Mouse (Mus musculus) cerebellum, postnatal 14 days (tissue): Measurements from ENCODE around the gene Zg16.
"Not testable (repeated sequence)": the region's sequence is repeated elsewhere in the genome, so short reads cannot be mapped to it uniquely, and the experiment has no call there.

ENCODE experiments used
- DNase-seq, 2 experiments: peaks; one replicate each; pipeline ENCODE4 v3.0.0; 2021; ENCODE audit warnings: mixed read lengths in 2 of 2

Zg16 gene

GRCm38 (mm10) chr7:127103960-127104359 is 16.8 kb upstream of the Zg16 start:
- peak; percentile 32 to 48 for DNase-seq

DNA sequence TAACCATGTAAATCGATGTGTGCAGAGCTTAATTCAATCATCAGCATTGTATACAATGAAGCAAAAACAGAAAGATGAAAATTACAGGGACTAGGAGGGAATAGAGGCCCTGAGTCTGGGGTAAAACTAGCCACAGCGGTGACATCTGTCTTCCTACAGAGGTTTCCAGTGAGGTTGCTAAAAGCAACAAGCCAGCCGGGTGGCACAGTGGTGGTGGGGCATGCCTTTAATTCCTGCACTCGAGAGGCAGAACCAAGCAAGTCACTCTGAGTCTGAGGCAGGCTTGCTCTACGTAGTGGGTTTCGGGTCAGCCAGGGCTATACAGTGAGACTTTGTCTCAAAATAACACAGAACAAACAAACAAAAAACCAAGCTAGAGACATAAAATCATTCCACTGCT is 15.0 kb upstream of the Zg16 start:
- no peak for DNase-seq

DNA sequence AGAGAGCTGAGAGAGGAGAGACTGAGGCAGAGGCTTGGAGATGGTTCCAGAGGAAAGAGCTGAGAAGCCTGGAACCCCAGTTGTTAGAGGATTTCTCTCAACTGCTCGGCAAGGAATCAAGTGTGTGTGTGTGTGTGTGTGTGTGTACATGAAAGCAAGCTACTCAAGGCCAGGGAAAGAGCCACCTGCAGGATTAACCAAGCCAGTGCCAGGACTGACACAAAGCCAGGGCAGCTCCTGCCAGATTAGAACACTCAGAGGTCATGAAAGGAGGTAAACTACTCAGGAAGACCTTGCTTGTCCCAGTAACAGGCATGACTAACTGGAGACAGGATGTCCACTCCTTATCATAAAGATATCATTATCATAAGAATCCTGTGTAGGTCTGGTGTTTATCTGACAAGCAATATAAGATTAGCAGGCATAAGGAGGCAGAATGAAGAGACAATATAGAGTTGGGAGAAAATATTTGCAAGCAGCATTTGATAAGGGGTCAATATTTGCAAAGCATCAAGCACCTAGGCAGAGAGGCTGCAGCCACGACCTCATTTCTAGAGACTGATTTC is 14.4 kb upstream of the Zg16 start:
- DNase-seq, result peak in 1 of 2 experiments; percentile 51

DNA sequence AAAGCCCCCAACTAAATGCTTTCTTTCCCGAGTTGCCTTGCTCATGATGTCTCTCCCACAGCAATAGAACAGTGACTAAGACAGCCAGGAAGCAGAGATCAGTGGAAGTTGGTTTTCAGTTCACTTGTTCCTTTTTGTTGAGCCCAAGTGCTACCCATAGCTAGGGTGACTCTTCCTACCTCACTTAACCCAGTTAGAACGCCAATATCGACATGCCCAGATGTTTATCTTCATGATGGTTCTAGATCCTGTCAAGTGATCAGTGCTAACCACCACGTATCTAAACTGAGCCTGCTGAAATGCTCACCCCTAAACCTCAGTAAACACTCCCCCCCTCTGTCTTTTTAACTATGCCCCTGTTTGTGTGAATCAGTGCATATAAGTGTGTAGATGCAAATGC is 12.4 kb upstream of the Zg16 start:
- DNase-seq, result no peak

- DNase-seq, result no peak
Observed at GRCm38 (mm10) chr7:127098950-127099349, 11.8 kb upstream of the Zg16 start.

DNA sequence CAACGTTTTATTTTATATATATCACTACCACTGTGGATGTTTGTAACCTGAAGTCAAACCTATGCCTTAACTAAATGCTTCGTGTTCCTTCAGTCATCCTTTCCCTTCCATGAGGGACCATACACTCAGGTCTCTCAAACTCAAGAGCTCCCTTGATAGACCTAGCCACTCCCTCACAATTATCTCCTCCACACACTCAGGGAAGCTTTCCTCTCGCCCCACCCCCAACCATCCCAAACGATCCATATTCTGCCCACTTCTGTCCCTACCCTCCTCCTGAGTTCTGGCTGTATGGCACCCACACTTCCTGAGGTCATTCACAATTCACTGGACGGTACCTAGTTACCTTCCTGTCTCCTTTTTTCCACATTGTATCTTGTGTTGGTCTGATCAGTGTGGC is 11.4 kb upstream of the Zg16 start:
- no peak for DNase-seq

DNA sequence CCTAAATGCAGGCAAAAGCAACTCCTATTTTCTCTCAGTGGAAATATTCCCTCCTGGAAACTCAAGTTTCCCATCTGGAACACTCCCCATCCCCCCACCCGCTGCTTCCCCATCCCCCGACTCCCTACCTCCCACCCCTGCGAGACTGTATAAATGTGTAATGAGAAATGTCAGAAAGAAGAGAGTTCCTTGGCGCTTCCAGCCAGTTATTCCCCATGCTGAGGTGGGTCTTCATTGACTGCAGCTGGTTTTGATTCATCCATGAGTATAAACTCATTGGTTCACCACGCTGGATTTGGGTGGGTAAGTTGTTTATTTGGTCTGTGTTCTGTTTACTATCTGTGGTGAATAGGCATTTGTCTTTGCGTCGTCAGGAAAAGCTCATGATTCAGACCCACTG is 9.3 kb upstream of the Zg16 start:
- DNase-seq, result no peak

GRCm38 (mm10) chr7:127093914-127094313 is 6.8 kb upstream of the Zg16 start:
- DNase-seq, result no peak

- no peak for DNase-seq
Observed at GRCm38 (mm10) chr7:127091114-127091896, 4.2 kb upstream of the Zg16 start, which contains the start of gene AI467606. Gene AI467606 (plus strand): TSS chr7:127091359.

DNA sequence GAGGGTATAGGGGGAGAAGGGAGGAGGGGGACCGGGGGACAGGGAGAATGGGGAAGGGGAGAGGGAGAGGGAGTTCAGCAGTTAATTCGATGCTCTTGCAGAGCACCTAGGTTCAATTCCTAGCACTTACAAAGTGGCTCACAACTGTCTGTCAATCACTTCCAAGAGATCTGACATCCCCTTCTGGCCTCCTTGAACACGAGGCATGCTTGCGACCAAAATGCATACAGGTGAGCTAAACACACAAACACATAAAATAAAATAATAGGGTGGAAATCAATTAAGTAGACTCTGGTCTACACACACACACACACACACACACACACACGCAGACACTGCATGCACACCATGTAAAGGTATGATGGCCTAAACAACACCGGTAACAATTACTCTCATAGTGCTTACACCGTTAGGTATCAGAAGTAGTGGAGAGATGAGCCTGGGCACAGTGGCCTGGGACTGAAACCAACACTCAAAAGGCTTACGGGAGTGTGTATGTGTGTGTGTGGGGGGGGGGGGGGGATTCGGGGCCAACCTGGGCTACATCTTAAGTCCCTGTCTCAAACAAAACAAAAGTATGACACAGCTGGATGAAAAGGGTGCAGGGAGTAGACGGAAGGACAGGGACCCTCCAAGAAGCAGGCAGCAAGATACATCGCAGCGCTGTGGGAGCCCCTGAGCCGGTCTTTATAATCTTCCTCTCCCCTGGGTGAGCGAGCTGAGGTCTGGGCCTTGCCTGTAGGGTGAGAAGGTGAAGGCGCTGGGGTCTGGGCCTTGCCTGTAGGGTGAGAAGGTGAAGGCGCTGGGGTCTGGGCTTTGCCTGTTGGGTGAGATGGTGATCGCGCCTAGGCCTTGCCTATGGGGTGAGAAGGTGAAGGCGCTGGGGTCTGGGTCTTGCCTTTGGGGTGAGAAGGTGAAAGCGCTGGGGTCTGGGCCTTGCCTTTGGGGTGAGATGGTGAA is 3.3 kb upstream of the Zg16 start:
- DNase-seq, result no peak

DNA sequence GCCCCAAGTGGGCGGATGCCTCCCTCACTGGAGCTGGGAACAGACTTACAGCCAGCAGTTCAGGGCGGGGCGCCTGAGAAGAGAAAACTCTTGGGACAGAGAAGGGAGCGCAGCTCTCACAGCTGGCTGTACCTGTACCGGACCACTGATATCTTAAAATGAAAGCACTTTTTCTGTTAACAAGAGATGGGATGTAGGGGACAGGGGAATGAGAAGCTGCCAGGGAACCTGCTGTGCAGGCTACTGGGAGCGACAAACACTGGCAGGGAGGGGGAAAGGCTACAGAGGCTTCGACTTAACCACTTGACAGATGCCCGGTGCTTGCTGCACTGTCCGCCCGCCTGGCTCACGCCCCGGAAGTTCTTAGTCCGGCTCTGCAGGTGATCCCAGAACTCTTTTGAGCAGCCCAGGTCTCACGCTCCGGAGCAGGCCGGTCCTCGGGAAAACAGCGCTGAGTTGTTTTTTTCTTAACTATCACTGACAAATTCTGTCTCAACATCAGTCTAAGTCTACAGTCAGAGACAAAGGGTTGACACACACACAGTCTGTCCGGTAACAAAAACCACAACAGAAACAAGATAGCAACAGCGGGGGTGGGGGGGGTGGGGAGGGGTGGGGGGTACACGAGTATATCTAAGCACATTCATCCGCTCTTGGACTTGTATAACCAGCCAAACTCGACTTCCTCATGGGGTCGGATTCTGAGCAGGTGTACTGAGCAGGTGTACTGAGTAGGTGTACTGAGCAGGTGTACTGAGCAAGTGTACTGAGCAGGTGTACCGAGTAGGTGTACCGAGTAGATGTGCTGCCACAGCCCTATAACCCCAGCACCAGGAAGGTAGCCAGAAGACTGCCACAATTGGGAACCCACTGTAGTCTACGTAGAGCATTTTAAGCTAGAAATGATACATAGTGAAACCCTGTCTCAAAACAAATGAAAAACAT is 2.0 kb upstream of the Zg16 start:
- DNase-seq, result no peak

DNA sequence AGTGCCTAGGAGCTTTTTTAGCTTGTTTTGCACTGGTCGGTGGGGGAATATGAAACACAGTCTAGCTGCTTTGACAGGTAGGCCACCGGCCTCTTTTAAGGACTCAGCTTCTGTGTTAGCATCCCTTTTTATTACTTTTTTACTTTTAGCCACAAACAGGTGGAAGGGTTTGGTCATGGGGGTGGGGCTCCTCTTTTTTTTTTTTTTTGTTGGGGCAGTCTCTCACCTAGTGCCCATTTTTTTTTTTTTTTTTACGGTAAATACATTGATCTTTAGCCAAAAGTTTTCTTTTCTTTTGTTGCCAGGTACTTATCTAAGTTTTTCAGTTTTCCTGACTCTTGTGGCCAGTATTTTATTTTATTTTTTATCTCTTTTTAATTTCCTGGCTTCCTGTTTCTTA is 955 bp upstream of the Zg16 start:
- DNase-seq, result no peak

- DNase-seq, result not testable (repeated sequence)
Observed at GRCm38 (mm10) chr7:127085751-127086150, 1.4 kb downstream of the Zg16 start.

DNA sequence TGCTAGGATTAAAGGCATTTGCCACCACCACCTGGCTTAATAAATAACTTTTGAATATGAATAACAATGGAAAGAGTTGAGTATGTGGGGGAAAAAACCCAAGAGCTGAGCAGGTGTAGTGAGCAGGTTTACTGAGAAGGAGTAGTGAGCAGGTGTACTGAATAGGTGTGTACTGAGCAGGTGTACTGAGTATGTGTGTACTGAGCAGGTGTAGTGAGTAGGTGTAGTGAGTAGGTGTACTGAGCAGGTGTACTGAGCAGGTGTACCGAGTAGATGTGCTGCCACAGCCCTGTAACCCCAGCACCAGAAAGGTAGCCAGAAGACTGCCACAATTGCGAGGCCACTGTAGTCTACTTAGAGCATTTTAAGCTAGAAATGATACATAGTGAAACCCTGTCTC is 2.3 kb downstream of the Zg16 start:
- DNase-seq, result no peak

DNA sequence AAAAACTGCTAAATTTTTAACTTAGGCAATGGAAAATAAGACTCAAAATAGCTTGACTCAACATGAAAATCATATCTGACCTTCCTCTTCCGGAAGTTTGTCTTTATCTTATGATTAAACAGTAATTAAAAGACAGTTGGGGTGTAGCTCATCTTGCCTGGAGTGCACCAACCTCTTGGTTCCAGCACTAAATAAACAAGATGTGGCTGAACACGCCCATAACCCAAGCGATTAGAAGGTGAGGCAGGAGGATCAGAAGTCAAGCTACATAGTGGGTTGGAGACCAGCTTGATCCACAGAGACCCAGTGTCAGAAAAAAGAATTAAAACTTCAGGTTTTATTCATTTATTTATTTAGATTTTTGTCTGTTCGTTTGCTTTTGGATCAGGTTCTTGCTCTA is 3.4 kb downstream of the Zg16 start:
- no peak for DNase-seq

DNA sequence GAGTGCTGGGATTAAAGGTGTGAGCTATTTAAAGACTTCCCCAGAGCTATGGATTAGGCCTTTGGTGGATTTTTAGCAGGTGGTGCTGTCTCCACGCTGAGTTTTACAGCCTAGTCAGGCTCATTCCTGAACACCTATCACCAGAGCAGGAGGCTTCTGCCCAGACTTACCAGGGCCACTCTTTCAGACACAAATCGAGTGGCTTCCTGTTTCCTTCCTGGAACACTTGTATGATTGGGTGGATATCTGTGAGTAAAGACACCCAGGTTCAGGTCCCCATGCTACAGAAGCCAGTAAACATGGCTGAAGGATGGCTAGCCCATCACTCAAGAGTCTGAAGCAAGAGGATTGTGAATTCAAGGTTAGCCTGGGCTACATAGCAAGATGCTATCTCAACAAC is 4.1 kb downstream of the Zg16 start:
- no peak for DNase-seq

DNA sequence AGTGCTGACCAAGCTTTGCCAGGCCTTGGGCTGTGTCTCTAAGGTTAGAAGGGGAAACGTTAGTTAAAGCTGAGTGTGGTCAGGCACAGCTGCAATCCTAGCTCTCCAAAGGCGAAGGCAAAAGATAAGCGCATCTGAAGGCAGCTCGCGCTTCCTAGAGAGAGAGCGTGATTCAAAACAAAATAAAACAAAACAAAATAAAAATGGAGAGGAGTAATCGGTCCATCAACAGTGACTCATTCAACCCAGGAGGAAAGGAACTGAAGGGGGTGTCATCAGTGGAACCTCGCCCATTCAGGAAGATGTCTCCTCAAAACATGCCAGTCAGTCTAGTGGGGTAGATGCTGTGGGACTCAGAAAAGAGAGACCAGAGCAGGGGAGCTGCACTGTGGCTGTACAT is 4.9 kb downstream of the Zg16 start:
- no peak for DNase-seq

DNA sequence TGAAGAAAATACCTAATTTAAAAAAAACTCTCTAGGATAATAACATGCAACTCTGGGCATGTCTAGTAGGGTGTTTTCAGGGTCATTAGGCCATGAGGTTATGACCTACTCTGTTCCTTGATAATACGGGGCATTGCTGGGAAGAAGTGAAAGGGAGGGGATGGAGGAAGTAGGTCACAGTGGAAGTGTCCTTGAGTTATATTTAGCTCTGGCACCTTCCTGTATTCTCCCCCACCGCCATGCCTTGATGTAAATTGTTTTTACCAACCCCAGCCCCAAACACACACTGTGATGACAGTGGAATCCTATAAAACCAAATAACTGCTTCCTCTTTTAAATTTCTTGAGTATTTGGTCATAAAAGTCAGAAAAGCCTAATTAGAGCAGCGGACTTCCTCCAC is 7.1 kb downstream of the Zg16 start:
- DNase-seq, result no peak

- no peak for DNase-seq
Observed at GRCm38 (mm10) chr7:127077692-127078091, 9.4 kb downstream of the Zg16 start.

- DNase-seq, result no peak
Observed at GRCm38 (mm10) chr7:127076188-127076587, 10.9 kb downstream of the Zg16 start.

DNA sequence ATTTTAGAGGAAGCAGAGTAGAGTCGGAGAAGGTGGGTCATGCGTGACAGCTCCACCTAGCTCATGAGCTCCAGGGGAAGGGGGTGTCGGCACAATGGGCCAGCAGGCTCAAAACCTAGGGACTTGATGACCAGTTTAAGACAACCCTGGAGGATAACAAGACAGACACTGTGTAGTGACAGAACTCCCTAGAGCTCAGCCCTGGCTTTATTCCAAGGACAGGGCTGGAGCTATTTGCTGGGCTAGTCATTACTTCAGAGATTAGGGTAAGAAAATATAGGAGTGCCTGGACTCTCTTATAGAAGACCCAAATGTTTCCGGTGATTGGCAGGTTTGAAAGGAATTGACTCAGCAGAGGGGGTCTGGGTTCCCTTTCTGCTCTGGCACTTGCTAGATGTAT is 13.9 kb downstream of the Zg16 start:
- no peak for DNase-seq

DNA sequence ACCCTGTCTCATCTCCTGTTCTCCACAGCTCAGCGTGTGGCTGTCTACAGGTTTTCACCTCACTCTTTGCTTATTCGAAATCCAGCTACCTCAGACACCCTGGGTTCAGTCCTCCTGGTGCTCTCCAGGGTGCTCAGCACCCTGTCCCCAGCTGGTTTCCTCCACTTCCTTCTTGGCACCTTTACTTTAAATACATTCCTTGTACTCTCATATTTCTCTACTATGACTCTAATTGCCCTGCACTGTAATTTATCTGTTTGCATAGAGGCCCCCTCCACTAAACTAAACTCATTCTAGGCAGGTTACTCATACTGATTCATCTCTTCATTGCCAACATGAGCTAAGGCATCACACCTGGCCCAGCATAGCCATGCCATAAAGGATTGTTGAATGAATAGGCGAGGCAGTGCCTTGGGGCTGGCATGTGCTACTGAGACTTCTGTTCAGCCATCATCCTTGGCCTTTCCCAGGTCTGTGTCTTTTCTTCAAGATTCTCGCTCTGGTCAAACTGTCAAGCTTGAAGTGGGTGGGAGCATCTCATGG is 16.2 kb downstream of the Zg16 start:
- DNase-seq, result no peak
